Comparison of ENCODE assay signal across 14 mouse cellular contexts in the genomic region with DNA sequence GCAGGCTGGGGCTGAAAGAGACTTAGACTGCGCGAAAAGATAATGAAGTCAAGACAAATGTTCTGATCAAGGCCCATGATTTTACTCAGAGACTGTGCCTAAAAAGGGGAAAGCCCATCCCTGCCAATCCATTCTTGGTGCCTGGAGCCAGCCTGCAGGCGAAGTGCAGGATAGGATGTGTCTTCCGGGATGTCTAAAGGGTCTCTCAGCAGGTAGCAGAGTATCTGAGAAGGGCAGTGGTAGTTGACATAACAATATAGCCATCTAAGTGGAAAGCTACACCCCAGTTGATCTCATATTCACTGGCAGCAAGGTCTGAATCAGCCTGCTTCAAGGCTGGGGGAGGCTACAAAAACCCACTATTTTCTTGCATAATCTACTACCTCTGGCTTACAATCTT.
"Had no signal": no experiment of that assay in that cellular context is flagged by ENCODE, and none has a peak within 500 bp of the region (broad histone marks: within the 10 kb centered on the region; RNA-seq: fewer than 3 reads in every experiment).

No protein-coding gene starts in this region.

- DNase-seq: lung, adult 18-20 months; lung, embryonic 14.5 days; lung, postnatal 14 days; lung, postnatal 36 days; midbrain, embryonic 14.5 days; retina, postnatal 1 day; right cerebral cortex, adult 18-20 months; right cerebral cortex, postnatal 25 days; right cerebral cortex, postnatal 4 days; spleen, adult 18-20 months; thymus, adult 2 months; thymus, postnatal 25 days; thymus, postnatal 4 days had no signal

- ATAC-seq: midbrain, embryonic 16.5 days had no signal
